Mouse (Mus musculus): Measurements from ENCODE around the gene Pim3. TPM values are rescaled to one million over a fixed set of nuclear protein-coding genes. Genes with fewer than 3 reads are reported as not detected.

Pim3 gene
- total and polyA plus RNA-seq, 3 experiments, result 33.6 to 41.6 TPM; not detected in 1

- Histone ChIP-seq H3K27me3 (ENCODE audit: control insufficient read depth in 1 of 2, insufficient read depth in 2 of 2, low read length in 2 of 2) (no peaks in the 10 kb centered on the region), H3K36me3 (ENCODE audit: control insufficient read depth in 1 of 2, insufficient read depth in 2 of 2, low read length in 2 of 2) (peaks cover 0 to 7% of the 10 kb centered on the region in 2 experiments; a peak in 2 of 4 replicates), H3K9me3 (replicated peaks; ENCODE audit: insufficient read depth, low read length) (no peaks in the 10 kb centered on the region), H3K27ac (ENCODE audit: control insufficient read depth, low read depth, low read length) (no peak overlapping the region), H3K4me3 (ENCODE audit: control insufficient read depth in 1 of 2, insufficient read depth in 1 of 2, low read depth in 2 of 2, low read length in 2 of 2) (no peak overlapping the region), H3K79me2 (ENCODE audit: control insufficient read depth, insufficient read depth, low read length, poor library complexity) (peaks cover 19% of the 10 kb centered on the region), H3K4me1 (ENCODE audit: control insufficient read depth in 1 of 2, insufficient read depth in 2 of 2, low read length in 2 of 2) (peaks cover 0 to 8% of the 10 kb centered on the region in 2 experiments; a peak in 2 of 4 replicates), H3K9ac (ENCODE audit: control insufficient read depth, low read depth, low read length, poor library complexity, severe bottlenecking) (no peak overlapping the region)
- no peak for DNase-seq (ENCODE audit: low read depth, low spot score)
- TF ChIP-seq GATA1 (IDR thresholded peaks at IDR 0.05; ENCODE audit: low read depth, low read length) (no peak), CTCF (IDR thresholded peaks at IDR 0.05 in 2 of 3, conservative IDR thresholded peaks at IDR 0.05 in 1 of 3; ENCODE audit: control insufficient read depth in 1 of 3, insufficient read depth in 1 of 3, low read depth in 2 of 3, low read length in 3 of 3, poor library complexity in 1 of 3, severe bottlenecking in 1 of 3) (no peak), CHD1 (IDR thresholded peaks at IDR 0.05; ENCODE audit: low read depth, low read length) (no peak), MEF2A (IDR thresholded peaks at IDR 0.05; ENCODE audit: extremely low read depth, insufficient replicate concordance, low read depth, low read length, poor library complexity, severe bottlenecking) (no peak), ZMIZ1 (IDR thresholded peaks at IDR 0.05; ENCODE audit: low read depth, low read length) (no peak), KAT2A (conservative IDR thresholded peaks at IDR 0.05; ENCODE audit: low read depth, low read length) (no peak), CHD2 (IDR thresholded peaks at IDR 0.05; ENCODE audit: low read length) (no peak), MAX (IDR thresholded peaks at IDR 0.05; ENCODE audit: low read length) (no peak), MYC (IDR thresholded peaks at IDR 0.05; ENCODE audit: low read depth, low read length) (no peak), ZC3H11A (IDR thresholded peaks at IDR 0.05; ENCODE audit: low read depth, low read length) (no peak), UBTF (IDR thresholded peaks at IDR 0.05; ENCODE audit: borderline replicate concordance, insufficient read depth, low read depth, low read length) (no peak), ZKSCAN1 (IDR thresholded peaks at IDR 0.05; ENCODE audit: low read depth, low read length) (no peak), EP300 (IDR thresholded peaks at IDR 0.05; ENCODE audit: low read depth in 1 of 2, low read length in 2 of 2) (no peak), USF1 (IDR thresholded peaks at IDR 0.05; ENCODE audit: low read depth, low read length) (no peak), NELFE (IDR thresholded peaks at IDR 0.05; ENCODE audit: low read depth, low read length) (no peak), TBP (IDR thresholded peaks at IDR 0.05; ENCODE audit: low read depth, low read length) (no peak), MAZ (IDR thresholded peaks at IDR 0.05; ENCODE audit: low read depth, low read length) (no peak)
Measured at GRCm38 (mm10) chr15:88859206-88859970, 2.6 kb upstream of the Pim3 start.

GRCm38 (mm10) chr15:88860781-88861180 is 1.2 kb upstream of the Pim3 start:
- H3K4me1 ChIP-seq (ENCODE audit: control insufficient read depth in 1 of 2, insufficient read depth in 2 of 2, low read length in 2 of 2), result peaks cover 0 to 11% of the 10 kb centered on the region in 2 experiments; a peak in 2 of 4 replicates

More at GRCm38 (mm10) chr15:88860781-88861180, 1.2 kb upstream of the Pim3 start:
- H3K4me3 ChIP-seq (ENCODE audit: control insufficient read depth in 1 of 2, insufficient read depth in 1 of 2, low read depth in 2 of 2, low read length in 2 of 2), result no peak overlapping the region
- H3K27me3 ChIP-seq (ENCODE audit: control insufficient read depth in 1 of 2, insufficient read depth in 2 of 2, low read length in 2 of 2), result no peaks in the 10 kb centered on the region
- TF ChIP-seq UBTF (IDR thresholded peaks at IDR 0.05; ENCODE audit: borderline replicate concordance, insufficient read depth, low read depth, low read length), result no peak
- TF ChIP-seq ETS1 (IDR thresholded peaks at IDR 0.05; ENCODE audit: low read depth, low read length), result no peak
- TF ChIP-seq USF2 (IDR thresholded peaks at IDR 0.05; ENCODE audit: borderline replicate concordance in 1 of 2, insufficient read depth in 1 of 2, low read depth in 1 of 2, low read length in 2 of 2), result no peak
- TF ChIP-seq HCFC1 (IDR thresholded peaks at IDR 0.05; ENCODE audit: low read depth, low read length), result no peak
- TF ChIP-seq TBP (IDR thresholded peaks at IDR 0.05; ENCODE audit: low read depth, low read length), result no peak
- TF ChIP-seq SMC3 (IDR thresholded peaks at IDR 0.05; ENCODE audit: low read depth, low read length), result no peak
- no peak for TF ChIP-seq BHLHE40 (IDR thresholded peaks at IDR 0.05; ENCODE audit: borderline replicate concordance, low read depth, low read length)
- TF ChIP-seq MXI1 (IDR thresholded peaks at IDR 0.05; ENCODE audit: low read depth, low read length), result no peak
- TF ChIP-seq E2F4 (IDR thresholded peaks at IDR 0.05; ENCODE audit: borderline replicate concordance, low read depth, low read length), result no peak
- no peak for TF ChIP-seq SIN3A (IDR thresholded peaks at IDR 0.05; ENCODE audit: low read length)
- TF ChIP-seq KAT2A (conservative IDR thresholded peaks at IDR 0.05; ENCODE audit: low read depth, low read length), result no peak
- TF ChIP-seq POLR2AphosphoS2 (IDR thresholded peaks at IDR 0.05; ENCODE audit: low read length), result no peak
- TF ChIP-seq GATA1 (IDR thresholded peaks at IDR 0.05; ENCODE audit: low read depth, low read length), result no peak
- no peak for TF ChIP-seq RCOR1 (IDR thresholded peaks at IDR 0.05; ENCODE audit: low read depth, low read length)
- TF ChIP-seq MAFK (IDR thresholded peaks at IDR 0.05; ENCODE audit: borderline replicate concordance, low read depth, low read length), result no peak
- H3K27ac ChIP-seq (ENCODE audit: control insufficient read depth, low read depth, low read length), result no peak overlapping the region
- peaks cover 2 to 8% of the 10 kb centered on the region in 2 experiments; a peak in 2 of 4 replicates for H3K36me3 ChIP-seq (ENCODE audit: control insufficient read depth in 1 of 2, insufficient read depth in 2 of 2, low read length in 2 of 2)
- no peak for DNase-seq (ENCODE audit: low read depth, low spot score)
- H3K79me2 ChIP-seq (ENCODE audit: control insufficient read depth, insufficient read depth, low read length, poor library complexity), result peaks cover 23% of the 10 kb centered on the region
- no peaks in the 10 kb centered on the region for H3K9me3 ChIP-seq (replicated peaks; ENCODE audit: insufficient read depth, low read length)
- no peak overlapping the region for H3K9ac ChIP-seq (ENCODE audit: control insufficient read depth, low read depth, low read length, poor library complexity, severe bottlenecking)

All from MEL (cell line).